Mouse (Mus musculus) kidney, postnatal 25 days (tissue): ENCODE data around the gene Zfp3.
A peak's percentile ranks its signal among the peaks of the same experiment; 100 is the strongest.

Experiments
- DNase-seq, 2 experiments: peaks; one replicate each; pipeline ENCODE4 v3.0.0; 2021; ENCODE audit warnings: mixed read lengths in 2 of 2

The Zfp3 gene

DNA sequence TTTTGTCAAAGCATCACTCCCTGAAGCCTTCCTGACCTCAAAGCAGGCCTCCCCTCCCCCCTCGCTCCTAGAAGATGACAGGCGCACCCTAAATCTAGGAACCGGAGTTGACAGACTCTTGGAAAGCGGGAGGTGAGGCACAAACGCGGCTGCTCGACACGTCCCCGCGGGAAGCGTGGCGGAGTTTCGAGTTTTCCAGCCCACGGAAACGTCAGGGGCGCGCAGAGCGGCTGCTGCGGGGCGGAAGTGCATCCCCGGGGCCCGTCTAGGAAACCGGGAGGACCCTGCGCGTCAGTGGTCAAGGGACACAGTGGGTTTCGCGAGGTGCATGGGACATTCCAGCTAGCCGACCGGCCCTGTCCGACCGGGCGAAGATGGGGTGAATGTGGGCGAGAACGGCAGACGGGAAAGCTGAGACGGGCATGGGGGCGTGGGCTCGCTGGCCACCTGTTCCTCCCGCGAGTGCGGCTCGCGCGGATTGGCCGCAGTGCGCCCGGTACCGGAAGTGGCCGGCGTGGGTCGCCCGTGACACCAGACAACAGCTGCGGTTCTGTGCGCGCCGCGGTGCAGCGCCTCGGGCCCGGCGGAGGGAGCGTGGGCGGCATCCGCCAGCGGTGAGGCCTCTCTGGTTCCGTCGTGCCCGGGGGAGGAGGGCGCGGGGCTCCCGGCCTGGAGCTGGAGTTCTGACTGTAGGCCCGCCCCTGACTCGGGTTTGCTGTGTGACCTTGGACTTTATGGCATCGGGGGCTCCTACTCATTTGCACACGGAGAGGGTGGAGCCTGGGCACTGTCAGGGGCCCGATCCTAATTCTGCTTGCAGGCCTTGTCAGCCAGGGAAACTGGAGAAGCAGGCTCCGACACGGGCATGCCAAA is at the start of gene Zfp3:
Gene Zfp3 (plus strand): TSS at position 274 of the 873 bp plus-strand sequence.
- peak; percentile 80 to 93 for DNase-seq

DNA sequence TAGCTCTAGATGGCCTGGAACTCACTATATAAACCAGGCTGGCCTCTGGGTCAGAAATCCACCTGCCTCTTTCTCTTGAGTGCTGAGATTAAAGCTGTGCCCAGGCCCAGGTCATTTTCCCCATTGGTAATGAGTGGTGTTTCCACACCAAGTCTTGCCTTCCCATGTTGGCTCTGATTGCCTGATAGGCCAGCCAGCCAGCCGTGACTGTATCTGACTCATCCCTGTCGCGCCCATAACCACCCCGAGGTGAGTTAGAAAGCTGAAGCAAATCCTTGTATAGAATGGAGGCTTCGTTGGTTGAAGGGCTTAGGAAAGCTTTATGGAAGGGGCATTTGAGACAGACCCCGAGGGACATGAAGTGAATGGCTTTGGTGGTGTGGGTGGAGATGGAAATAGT is 48.2 kb upstream of the Zfp3 start:
- no peak for DNase-seq

DNA sequence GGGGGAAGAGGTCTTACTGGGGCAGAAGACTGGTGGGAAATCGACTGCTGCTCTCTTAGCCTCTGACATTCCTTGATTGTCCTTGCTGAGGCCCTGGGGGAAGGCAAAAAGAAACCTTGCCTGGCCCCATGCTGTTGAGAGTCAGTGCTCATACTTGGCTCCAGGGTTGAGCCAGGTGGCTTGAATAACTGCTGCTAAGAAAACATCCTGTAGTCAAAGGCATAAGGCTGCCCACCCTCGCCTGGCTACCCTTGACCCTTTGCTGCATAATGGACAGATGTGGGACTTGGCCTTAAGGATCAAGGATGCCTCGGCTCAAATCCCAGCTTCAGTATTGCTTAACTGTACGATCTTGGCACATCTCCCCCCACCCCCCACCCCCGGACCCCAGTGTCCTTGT is 45.5 kb upstream of the Zfp3 start:
- no peak for DNase-seq

DNA sequence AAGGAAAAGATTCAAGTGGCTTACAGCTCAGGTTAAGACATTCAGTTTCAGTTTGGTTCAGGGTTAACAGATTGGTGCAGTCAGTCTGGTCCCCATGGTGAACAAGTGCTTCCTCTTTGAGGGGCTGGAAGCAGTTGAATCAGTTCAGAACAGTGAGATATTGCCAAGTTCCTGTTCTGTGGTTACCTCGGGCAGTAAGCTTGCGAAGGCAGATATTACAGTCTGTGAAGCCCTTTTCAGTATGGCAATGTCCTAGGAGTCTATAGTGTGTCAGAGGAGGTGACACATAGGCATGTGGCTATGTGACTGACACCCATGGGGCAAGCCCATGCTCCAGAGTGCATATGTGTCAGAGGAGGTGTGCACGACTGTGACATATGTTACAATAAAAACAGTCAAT is 43.4 kb upstream of the Zfp3 start:
- DNase-seq: peak in 1 of 2 experiments; percentile 13

DNA sequence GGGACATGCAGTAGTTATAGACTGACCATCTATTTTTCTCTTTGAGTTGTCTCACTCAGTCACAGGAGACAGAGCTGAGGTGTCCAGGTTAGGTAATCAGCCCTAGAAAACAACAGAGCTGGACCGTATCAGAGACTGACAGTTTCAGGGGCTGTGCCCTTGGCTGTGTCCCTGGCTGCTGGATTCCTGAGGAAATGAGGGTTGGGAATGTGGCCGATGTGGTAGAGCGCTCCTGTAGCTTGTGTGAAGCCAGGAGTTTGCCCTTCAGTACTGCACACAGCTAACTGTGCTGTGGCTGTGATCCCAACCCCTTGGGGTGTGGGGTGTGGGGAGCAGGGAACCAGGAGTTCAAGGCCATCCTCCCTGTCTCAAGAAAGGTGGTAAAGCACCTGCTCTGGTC is 42.9 kb upstream of the Zfp3 start:
- peak in 1 of 2 experiments; percentile 42 for DNase-seq

DNA sequence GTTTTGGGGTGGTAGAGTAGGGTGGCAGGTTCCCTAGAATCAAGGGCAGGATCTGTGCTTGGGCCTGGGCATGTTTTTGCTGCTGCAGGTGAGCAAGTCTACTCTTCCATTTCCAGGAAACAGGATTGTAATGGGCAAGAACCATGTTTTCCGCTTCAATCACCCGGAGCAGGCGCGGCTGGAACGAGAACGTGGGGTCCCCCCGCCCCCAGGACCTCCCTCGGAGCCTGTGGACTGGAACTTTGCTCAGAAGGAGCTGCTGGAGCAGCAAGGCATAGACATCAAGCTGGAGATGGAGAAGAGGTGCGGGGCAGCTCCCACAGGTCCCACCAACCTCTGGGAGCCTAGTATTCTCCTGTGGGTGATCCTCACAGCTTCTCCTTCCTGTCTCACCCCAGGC is 39.3 kb upstream of the Zfp3 start:
- peak; percentile 49 to 62 for DNase-seq

DNA sequence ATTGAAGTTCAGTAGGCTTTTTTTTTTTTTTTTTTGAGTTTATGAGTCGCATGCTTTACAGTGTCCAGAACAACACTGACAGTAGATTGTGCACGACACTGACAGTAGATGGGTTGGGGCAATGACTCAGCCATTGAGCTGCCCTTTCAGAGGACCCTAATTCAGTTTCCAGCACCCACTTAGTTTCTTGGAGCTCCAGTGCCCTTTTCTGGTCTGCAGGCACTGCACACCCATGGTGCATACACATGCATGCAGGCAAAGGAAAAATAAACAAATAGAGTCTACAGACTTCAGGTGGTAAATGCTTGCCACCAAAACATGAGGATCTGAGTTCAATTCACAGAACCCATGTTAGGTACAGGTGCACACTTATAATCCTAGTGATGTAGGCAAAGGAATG is 37.4 kb upstream of the Zfp3 start:
- DNase-seq: no peak

DNA sequence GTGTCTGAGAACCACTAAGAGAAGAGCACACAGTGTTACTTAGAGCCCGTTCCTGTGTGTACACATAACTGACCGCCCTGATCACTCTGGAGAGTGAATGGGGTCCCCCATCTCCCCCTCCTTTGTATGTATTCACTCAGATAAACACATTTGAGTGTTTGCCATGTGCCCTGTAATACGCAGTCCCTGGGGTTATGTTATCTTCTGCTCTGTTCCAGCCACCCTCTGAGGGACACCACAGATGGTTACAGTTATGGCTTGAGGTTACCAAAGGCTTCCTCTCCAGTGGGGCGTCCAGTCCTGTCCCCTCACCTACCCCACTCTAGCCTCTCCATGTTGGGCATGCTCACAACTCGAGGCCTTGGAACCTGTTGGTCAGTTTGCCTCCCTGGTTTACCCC is 36.6 kb upstream of the Zfp3 start:
- no peak for DNase-seq

DNA sequence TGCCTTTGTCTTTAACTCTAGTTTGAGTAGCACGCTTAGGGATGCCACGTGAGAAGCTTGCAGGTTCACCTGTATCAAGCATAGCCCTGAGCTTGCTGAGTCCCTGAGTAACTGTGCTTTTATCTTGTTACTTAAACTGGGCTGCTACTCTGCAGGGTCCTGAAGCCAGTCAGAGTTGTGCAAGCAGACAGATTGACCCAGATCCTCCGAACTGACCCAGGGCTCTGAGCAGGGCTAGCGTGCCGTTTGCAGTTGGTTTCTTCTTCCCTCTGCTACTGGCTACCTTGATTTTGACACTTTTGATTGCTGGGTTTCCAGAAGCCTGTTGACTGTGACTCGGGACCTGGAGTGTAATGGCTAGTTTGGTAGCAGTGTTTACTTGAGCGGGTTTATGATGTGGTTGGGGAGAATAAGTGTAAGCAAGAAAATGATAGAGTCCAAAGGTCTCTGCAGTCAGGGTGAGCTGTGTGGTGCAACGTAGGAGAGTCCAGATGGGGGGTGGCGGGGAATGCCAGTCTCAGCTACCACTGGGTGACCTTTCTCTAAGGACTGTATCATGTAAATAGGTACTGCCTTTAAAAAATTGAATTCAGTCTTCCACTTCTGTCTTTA is 33.5 kb upstream of the Zfp3 start:
- DNase-seq: peak; percentile 68 to 81

DNA sequence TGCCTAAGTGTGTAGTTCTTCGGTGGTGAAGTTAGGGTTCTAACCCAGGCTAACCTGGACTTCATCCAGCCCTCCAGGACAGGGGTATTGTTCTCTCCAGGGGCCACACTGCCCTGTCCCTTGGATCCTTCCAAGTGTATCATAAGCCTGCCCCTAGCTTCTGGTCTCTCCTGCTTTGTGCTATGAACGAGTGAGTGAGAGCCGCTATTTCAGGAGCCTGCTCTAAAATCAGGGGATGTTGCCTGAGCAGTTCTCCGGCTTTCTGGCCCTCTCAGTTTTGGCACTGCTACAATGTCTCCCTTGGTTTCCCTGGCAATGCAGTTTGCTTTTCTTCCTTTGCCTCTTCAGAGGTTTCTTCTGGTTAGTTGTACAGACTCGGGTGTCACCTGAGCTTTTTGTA is 32.8 kb upstream of the Zfp3 start:
- DNase-seq: peak in 1 of 2 experiments; percentile 29

DNA sequence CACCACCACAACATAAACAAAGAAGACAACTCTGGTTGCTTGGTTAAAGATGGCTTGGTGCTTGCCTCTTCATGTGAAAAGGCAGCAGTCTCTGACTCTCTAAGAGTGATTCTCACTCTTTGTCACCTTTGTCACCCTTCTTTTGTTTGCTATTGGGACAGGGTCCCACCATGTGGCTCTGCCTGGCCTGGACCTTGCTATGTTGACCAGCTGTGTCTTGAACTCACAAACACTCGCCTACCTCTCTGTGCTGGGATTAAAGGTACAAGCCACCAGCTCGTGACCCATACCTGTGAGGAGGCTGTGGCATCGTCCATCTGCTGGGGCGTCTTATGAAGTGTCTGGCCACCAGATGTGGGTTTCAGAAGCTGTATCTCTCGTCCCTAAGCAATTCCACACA is 30.8 kb upstream of the Zfp3 start:
- DNase-seq: no peak

DNA sequence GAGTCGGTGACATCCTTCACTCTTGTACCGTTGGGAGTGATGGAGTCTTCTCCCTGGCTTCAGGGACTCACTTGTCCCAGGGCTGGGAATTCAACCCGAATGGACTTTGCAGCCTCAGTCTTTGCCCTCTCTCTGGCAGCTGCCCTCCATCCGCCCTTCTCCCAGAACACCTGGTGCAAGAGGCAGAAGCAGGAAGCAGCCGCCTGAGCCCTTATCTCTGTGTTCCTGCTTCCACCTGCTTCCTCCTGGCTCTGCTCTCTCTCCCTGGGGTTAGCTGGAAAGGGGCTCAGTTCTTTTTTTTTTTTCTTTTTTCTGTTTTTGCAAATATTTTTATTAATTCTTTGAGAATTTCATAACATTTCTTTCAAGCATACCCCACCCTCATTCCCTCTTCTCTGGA is 26.3 kb upstream of the Zfp3 start:
- peak; percentile 17 to 55 for DNase-seq

DNA sequence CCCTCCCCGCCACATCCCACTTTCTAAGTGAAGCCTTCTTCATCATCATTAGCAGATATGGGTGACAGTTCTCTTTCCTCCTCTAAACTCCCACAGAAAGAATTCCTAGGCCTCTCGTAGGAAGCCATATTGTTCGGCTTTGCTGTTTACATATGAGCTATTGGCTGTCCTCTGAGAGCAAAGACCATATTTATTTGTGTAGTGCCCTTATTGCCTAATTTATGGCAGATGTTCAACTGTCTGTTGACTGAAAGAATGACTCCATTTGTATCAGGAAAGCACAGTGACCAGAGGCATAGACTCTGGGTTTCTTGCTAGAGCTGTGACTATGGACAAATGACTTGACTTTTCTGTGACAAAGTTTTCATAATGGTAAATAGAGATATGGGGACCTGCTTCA is 22.4 kb upstream of the Zfp3 start:
- no peak for DNase-seq

DNA sequence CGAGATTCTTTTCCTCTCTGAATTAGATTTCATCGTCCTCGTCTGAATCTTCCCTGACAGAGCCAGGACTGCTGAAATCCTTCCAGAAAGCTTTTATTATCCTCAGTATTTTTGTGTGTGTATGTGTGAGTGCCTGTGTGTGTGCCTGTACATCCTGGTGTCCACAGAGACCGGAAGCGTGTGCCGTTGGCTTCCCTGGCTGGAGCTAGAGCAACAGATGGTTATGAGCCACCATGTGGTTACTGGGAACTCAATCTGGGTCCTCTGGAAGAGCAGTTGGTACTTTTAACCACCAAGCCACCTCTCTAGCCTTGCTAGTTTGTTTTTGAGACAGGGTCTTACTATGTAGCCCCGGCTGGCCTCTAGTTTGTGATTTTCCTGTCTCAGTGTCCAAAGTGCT is 21.9 kb upstream of the Zfp3 start:
- no peak for DNase-seq

DNA sequence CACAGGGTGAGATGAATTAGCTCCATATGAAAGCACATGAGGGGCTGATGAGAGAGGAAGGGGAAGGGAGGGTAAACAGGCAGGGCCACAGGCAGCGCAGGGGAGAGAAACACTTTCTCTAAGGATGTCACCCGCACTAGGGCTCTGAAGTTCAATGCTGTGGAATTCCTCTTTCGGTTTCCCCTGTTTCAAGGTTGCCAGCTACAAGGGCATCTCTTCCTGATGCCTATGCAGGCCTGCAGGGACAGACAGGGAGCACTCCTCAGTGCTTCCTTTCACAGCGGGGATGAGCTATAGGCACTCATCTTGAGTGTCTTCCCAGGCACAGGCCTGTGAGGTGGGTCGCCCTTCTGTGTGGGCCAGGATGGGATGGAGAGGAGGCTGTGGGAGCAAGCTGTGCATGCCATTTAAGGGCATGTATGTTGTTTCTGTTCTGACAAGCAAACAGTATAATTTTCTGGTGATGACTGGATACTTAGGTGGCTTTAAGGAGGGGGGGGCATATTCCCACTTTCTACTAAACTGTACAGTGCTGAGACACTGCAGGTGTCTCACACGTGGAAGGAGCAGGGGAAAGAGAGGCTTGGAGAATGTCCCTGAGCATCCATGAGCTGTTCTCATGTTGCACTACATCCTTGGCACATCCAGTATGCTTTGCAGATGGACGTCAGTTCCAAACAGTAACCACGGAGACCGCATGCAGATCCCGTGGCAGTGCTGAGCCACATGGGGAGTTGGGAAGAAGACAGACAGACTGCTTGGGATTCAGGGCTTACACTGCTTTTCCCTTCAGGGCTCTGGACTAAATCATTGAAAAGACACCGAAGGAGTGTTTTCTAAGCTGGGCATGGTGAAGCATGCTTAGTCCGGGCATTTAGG is 21.2 kb upstream of the Zfp3 start:
- DNase-seq: no peak

DNA sequence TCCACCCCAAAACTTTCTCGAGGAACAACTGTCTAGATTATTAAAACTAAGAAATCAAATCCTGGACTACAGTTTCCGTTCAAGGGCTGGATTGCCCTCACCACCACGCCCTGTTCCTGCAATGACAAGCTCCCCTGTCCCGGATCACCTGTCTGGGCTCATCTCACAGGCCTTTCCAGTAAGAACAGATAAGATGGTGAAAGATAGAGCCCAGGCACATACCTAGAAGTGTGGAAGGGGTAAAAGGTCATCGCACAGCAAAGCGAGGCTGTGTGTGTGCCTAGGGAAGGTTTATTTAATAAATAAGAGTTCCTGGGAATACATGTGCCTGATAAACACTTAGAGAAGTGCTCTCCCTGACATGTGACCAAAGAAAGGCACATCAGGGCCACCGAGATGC is 18.4 kb upstream of the Zfp3 start:
- no peak for DNase-seq

DNA sequence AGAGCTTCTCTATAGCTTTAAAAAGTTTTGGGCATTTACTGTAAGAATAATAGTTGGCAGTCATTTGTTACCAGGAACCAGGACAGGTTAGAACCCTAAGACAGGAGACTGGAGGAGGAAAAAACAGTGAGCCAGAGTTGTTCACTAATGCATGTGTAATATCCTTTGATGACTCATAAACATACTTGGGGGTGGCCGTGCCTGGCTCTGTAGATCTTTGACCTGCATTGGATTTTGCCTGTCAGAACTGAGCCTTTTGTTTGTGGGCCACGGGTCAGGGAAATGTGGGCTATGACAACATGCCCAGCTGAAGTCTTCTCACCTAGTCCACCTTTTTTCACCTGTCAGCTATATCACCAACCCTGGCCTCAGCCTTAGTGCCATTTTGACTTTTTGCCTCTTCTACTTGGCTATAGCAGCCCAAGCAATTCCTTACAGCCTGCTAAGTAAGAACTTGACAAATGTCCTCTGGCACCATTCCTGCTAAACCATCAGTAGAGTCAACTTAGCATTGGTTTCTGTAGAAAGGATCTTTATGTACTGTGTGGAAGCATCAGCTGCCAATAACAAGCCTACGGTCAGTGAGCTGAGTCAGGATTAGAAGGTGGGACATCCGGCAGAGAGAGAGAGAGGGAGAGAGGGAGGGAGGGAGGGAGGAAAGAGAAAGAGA is 16.0 kb upstream of the Zfp3 start:
- DNase-seq: no peak

DNA sequence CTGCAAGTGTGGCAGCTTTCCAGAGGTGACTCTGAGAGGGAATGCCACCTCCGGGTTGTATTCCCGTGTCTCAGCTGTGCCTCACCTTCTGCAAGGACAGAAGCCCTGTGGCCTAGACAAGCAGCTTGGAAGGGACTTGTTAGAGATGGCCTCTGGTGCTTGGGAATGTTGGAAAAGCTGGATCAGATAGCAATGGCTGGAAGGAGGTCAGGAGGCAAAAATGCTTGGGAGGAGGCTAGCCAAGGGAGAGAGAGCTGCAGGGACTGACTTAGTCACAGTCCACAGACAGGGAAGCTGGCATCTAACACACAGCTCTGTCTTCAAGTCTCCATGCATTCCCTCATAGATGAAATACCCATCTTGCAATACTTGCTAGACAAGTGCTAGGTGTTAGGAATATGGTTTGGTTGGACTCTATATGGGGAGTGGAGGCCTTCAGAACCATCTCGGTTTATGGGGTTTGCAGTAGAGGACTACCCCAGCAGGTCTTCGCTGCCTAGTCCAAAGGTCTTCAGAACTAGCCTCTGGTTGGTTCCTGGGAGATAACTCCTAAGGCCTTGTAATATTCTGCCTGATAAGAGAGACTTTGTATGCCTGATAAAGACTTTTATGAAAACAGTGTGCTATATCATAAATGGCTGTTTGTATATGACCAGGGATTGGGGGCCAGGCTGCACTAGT is 11.5 kb upstream of the Zfp3 start:
- DNase-seq: no peak

DNA sequence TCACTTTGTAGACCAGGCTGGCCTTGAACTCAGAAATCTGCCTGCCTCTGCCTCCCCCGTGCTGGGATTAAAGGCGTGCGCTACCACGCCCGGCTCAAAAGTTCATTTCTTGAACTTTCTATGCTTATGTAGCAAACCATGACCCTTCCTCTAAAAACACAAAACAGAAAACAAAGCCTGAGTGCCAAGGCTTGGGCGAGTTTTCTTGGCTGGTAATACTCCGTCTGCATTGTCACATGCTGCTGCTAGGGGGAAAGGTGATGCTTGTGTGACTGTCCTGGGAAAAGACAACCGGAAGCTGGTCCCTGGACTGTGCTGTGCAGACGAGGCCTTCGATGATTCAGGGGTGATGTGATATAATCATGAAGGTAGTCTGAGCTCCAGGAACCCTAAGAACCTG is 10.9 kb upstream of the Zfp3 start:
- no peak for DNase-seq

DNA sequence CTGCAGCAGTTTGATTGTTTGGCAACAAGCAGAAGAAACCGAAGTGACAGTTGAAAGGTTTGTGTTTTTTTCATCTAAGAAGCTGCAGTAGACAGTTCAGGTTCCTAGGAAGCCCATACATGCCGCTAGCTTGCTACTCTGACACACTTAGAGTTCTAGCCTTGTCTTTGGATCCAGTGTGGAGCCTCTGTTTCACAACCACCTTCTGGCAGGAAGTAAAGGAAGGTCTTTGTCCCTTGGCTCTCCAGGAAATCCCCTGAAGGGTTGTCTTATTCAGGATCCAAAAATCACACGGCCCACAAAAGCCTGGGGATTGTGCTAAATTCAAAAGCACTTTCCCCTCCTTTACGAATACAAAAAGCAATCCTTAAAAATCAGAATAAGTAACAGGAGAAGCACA is 9.5 kb upstream of the Zfp3 start:
- DNase-seq: no peak

DNA sequence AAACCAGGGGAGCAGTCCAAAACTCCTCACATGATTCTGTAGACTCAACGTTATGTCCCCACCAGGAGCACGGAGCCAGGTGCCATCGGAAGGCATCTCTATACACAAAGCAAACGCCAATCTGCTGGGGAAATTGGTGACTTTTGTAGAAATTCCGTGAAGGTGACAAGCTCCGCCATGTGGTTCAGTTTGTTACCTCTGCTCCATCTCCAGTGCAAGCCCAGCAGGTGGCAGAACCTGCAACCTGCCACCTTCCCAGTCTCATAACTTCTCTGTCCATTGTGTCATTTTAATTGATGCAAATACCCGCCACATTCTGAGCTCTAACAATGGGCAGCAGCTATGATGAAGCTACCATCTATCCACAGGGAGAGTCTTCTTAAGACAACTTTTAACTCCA is 9.1 kb upstream of the Zfp3 start:
- DNase-seq: no peak

DNA sequence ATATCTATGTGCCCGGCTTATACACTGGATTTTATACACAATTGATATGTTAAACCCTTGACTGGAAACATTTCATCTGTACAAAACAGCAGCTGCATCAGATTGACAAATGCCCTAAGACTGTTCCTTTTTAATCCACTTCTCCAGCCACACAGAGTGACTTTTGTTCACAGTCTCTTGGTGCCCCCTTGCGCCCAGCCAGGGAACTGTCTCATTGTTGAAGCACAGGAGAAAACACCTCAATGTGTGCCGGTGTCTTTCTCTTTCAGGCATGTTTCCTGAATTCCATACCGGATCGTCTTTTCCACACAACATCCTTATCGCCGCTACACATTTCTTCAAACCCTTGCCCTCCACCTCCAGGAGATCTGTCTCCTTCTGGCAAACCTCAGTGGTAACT is 8.4 kb upstream of the Zfp3 start:
- DNase-seq: peak; percentile 75 to 93
